Mouse (Mus musculus) spleen, embryonic (tissue): ENCODE measurements at regions not wholly inside any gene's neighbourhood (a gene's known extent, or its start where the extent isn't known, plus 50 kb on each side); places are given as distances from the start of the nearest gene placed in this dataset.

Experiments
- CTCF ChIA-PET: fragments of 350-600 bp; sonication (Branson Sonifier 250); formaldehyde crosslinking; loops from one replicate; lab custom pipeline; 2022; lab: Charles Lee

GRCm38 (mm10) chr5:101005216-101005615 lies 159.7 kb downstream of the Gpat3 start:
- CTCF ChIA-PET = no interaction called here

- CTCF ChIA-PET = no interaction called here
Measured at GRCm38 (mm10) chr5:101000436-101000835, 154.9 kb downstream of the Gpat3 start.

- CTCF ChIA-PET = no interaction called here
Measured at GRCm38 (mm10) chr5:100992365-100992764, 146.9 kb downstream of the Gpat3 start.

- CTCF ChIA-PET = no interaction called here
Measured at GRCm38 (mm10) chr5:100991626-100992025, 146.1 kb downstream of the Gpat3 start.

- CTCF ChIA-PET = no interaction called here
Measured at GRCm38 (mm10) chr5:100982573-100982936, 137.0 kb downstream of the Gpat3 start.

GRCm38 (mm10) chr5:100981849-100982572 lies 136.5 kb downstream of the Gpat3 start:
- CTCF ChIA-PET = no interaction called here

GRCm38 (mm10) chr5:100976736-100977135 lies 131.2 kb downstream of the Gpat3 start:
- CTCF ChIA-PET = no interaction called here

GRCm38 (mm10) chr5:100951210-100951609 lies 105.7 kb downstream of the Gpat3 start:
- CTCF ChIA-PET = no interaction called here
